Mouse (Mus musculus): ENCODE results near the gene Tpk1.

Gene Tpk1

DNA sequence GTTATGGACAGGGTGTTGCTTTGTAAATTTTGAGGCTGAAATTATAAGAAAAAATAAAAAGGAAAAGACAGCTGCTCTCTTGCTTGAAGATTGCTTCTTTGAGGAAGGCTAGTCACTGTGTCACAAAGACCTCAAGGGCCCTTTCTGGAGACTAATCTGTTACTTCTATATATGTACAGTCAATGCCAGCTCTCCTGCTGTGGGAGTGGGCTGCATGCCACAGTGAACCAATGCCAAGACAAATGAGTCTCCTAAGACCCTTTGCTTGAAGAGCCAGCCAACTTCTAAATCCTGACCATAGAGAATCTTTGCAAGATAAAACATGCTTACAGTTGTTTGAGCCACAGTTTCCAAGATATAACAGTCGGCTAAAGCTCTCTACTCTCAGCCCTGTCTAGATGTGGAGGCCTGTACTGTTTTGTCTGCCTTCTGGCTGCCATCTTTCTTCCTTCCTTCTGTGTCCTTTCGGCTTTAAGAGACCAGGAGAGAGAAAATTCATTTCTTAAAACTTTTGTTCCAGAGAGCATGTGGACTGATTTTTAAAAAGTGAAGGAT lies 230.0 kb downstream of the Tpk1 start:
- no peak for DNase-seq (ENCODE audit: low read depth, low spot score)

GRCm38 (mm10) chr6:43434365-43434764 lies 231.7 kb downstream of the Tpk1 start:
- no peak for DNase-seq (ENCODE audit: low read depth, low spot score)

DNA sequence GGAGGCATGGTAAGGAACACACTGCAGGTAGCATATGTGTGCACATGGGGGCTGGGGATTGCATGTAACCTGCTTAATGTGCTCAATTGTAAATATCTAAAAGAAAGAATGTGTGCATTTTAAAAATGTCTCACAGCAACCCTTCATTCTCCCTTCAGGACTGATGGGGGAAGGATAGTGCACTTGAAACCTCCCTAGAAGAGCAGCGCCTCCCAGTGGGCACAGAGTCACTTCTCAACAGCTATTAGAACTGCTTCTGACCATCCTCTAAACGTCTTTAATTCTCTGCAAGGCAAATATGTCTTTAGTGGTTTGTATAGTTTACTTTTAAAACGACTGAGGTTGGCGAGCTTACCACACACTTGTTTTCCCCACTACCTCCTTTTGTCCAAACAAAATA lies 241.1 kb downstream of the Tpk1 start:
- no peak for DNase-seq (ENCODE audit: low read depth, low spot score)

GRCm38 (mm10) chr6:43420358-43420979 lies 245.6 kb downstream of the Tpk1 start:
- DNase-seq (ENCODE audit: low read depth, low spot score): no peak

DNA sequence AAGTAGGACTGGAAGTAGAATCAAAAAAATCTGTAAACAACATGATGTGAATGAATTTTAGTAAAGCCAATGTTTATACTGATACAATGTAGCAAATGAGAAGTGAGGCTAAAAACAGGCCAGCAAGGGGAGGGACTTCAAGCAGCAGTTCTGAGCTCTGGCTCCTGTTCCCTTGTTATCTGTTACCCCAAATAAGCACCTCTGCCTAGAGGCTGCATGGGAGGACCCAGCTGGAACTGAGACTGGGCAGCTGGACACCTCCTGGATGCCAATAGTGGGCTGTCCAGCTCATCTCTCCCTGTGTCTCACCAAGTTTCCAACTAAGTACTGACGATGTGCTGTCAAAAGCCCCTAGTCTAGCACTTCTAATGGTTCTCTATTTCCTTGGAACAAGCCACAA lies 257.1 kb downstream of the Tpk1 start:
- no peak for DNase-seq (ENCODE audit: low read depth, low spot score)

DNA sequence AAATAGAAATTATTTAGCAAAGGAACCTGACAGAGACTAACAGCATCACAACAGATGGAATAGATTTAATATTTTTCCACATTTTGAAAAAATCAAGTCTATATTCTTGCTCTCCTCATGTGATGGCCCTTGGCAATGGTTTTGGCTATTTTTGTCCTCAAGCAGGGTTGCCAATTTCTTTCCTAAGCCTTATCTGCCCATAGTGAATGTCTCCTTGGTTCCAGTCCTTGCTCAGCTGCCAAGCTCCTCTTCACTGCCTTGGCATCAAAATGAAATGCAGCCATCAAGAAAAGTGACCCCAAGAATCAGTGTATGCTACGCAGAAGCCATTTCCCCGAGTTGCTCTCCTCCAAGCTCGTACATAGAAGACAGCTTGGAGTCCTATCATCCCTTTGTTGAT lies 263.0 kb downstream of the Tpk1 start:
- DNase-seq (ENCODE audit: low read depth, low spot score): no peak

DNA sequence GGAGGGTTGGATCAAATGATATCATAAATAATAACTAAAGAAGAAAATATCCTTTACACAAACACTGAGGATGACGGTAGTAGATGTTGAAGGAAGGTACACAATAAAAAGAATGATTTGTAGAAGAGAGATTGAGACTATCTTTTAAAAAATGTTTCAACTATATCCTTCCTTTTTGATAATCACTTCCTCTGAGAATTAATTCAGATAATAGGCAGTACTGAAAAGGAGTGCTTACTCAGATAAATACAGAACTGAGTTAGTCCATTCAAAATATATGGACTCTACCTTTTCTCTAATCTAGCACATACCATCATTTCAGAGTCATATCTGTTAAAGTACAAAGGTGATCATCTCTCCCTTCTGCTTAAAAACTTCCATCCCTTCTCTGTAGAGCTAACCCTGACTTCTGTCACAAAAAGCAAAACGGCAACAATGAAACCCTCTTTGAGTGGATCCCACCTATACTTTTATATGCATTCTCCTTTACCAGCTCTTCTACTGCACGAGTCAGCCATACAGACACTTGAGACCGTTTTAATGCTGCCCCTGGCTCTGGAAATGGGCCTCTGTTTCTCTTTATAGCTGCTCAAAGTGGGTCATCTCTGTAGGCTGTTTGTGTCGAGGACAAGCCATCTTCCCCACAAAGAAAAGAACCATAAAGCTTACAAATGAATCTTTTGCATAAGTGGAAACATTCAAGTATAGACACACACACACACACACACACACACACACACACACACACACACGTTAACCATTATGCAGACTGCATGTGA lies 263.7 kb downstream of the Tpk1 start:
- no peak for DNase-seq (ENCODE audit: low read depth, low spot score)

DNA sequence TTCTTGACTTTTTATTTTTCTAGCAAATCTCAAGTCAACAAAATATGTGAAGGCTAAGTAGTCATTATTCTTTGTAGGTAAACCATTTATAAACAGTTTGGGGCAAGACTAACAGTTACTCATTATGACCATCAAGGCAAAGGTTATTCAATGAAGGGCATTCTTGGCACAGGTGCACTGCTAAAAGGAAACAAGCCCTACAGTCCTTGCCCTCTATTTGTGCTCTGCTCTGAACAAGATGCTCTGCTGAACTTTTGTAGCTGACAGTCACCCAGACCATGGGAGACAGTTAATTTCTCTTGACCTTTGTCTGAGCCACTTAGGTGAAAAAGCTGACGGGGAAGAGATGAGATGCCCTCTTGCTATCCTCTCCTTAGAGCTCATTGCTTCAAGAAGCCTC lies 269.7 kb downstream of the Tpk1 start:
- no peak for DNase-seq (ENCODE audit: low read depth, low spot score)

- peak; percentile 23 for DNase-seq (ENCODE audit: low read depth, low spot score)
These were observed 270.5 kb downstream of the Tpk1 start for GRCm38 (mm10) chr6:43395538-43395937.

DNA sequence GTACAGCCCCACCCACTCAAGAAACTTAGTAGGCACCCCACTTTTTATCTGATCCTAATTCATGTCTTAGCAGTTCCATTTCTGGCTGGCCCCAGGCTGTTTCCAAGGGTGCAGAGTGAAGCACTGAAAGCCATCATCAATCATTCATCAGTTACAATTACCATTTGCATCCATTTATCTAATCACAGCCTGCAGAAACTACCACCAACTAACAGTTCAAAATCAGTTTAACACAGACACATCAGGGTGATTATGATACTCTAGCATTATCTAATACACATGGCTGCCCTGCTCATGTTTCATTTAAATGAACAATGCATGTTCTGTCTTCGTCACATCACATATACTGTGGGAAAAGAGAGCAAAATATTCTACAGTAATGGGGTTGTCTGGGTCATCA lies 274.7 kb downstream of the Tpk1 start:
- DNase-seq (ENCODE audit: low read depth, low spot score): no peak

DNA sequence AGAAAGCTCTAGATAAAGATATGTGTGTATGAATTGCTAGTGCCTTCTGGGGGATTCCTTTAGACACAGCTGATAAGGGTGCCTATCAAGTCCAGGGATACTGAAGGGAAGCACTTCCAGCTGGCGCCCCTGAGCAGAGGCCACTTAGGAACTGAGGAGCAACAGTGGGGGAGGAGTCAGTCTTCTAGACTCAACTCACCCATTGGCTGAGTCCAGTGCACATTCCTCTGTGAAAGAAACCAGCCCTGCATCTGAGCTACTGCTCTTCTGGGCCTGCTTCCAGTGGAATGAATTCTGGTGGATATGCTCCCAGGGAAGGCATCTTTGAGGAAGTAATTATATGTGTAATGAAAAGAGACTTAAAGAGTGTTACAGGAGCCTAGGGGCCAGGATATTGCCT lies 278.8 kb downstream of the Tpk1 start:
- DNase-seq (ENCODE audit: low read depth, low spot score): no peak

- DNase-seq (ENCODE audit: low read depth, low spot score): no peak
These were observed 281.2 kb downstream of the Tpk1 start for GRCm38 (mm10) chr6:43384841-43385240.

DNA sequence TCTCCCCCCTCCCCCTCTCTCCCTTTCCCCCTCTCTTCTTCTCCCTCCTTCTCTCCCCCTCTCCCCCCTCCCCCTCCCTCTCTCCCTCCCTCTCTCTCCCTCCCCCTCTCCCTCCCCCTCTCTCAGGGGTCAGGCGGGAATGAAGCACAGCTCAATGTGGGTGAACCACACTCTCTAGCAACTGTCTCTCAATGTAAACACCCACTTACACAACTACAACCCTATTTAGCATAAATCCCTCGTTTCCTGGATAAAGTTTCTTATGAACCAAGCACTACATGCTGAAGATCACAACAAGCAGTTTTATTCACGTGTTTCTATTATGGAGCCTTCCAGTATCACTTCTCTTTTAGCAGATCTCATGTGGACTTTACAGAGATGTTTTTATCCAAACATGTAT lies 281.8 kb downstream of the Tpk1 start:
- no peak for DNase-seq (ENCODE audit: low read depth, low spot score)

- DNase-seq (ENCODE audit: low read depth, low spot score): no peak
These were observed 283.3 kb downstream of the Tpk1 start for GRCm38 (mm10) chr6:43382750-43383149.

DNA sequence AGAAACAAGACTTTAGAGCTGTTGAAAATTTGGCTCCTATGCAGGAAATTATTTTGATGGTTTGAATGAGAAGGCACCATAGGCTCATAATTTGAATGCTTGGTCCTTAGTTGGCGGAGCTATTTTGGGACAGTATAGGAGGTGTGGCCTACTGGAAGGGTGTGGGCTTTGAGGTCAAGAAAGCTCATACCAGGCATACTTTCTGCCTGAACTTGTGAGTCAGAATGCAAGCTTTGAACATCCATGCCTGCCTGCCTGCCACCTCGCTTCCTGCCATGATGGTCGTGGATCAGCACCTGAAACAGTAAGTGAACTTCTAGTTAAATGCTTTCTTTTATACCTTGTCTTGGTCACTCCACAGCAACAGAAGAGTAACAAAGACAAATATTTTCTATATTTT lies 283.8 kb downstream of the Tpk1 start:
- DNase-seq (ENCODE audit: low read depth, low spot score): no peak

GRCm38 (mm10) chr6:43373206-43373605 lies 292.9 kb downstream of the Tpk1 start:
- no peak for DNase-seq (ENCODE audit: low read depth, low spot score)

DNA sequence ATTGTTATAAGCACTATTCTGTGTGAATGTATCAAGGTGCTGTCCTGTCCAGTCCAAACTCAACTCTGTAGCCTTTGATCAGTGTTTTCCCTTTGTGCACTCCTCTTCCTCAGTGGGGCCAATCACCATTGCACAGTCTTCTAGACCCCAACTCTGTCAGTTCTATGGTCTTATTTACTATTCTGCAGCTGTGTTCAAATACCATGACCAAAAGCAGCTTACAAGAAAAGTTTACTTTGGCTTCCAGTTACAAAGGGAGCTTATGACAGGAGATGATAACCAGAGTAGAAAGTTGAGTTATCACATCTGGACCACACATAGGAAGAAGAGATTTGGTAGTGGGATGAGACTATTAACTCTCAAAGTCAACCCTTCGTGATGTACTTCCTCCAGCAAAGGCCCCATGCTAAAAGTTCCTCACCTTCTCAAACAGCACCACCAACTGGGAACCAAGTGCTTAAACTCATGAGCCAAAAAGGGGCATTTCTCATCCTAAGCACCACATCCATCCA lies 298.6 kb downstream of the Tpk1 start:
- no peak for DNase-seq (ENCODE audit: low read depth, low spot score)

- DNase-seq (ENCODE audit: low read depth, low spot score): no peak
These were observed 299.1 kb downstream of the Tpk1 start for GRCm38 (mm10) chr6:43366952-43367351.

DNA sequence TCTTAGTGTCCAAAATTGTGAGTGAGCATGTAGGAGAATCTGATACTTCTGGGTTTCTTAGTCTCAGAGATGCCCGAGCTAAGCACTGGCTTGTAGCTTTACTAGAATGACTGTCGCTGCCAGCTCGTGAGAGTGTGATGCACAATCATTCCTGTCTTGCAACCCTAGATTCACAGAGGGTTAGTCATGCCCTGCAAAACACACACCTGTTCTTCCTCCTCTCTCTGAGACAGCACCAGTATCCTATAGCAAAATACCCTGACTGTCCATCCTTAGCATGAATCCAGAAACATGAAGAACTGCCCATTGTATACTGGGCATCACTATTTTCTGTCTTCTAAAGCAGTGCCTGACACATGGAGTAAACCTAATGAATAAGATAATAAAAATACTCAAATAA lies 302.2 kb downstream of the Tpk1 start:
- no peak for DNase-seq (ENCODE audit: low read depth, low spot score)

DNA sequence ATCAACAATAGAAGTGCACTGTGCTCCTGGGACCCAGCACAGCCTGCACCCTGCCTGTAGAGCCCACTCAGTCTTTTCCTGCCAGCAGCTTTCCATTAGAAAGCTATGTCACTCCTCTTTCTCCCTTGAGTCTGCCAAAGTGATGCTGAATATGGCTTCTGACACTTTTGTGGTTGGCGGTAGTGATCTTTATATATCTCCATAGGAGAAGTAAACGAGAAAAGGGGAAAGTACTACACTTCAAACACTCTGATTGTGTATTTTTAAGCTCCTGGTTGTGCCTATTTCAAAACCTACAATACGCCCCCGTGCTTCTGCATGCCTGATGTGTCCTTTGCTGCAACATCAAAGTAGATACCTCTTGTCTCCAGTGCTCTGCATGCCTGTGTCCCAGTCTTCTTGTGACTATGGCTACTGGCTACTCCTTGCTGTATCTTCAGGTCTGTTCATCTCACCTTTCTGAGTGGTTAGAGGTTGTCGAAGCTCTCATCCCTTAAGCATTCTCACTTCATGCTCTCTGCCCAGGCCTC lies 302.7 kb downstream of the Tpk1 start:
- no peak for DNase-seq (ENCODE audit: low read depth, low spot score)

GRCm38 (mm10) chr6:43361248-43361647 lies 304.8 kb downstream of the Tpk1 start:
- no peak for DNase-seq (ENCODE audit: low read depth, low spot score)

DNA sequence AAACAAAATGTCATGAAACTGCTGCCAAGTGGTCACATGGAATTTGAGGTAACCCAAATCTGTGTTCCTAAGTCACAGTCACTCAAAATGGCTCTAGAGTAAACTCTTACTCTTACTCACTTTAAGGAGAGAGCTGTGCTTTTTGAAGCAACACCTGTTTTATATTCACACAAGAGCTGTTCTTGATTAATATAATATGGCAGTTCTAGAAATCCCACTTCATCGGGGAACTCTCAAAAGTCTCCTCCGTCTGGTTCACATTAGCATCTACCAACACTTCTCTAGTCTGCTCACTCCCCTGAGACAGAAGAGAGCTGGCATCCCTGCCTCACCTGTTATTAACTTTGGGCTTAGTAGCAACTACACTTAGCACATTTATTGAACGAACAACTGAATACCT lies 305.9 kb downstream of the Tpk1 start:
- no peak for DNase-seq (ENCODE audit: low read depth, low spot score)

All from retina, postnatal 7 days (tissue).